Mouse (Mus musculus) CD4-positive helper T cell, adult 2 months (primary cell): ENCODE measurements around the gene Epb41l4b.

Experiments used
- DNase-seq: peaks from one replicate; pipeline ENCODE4 v3.0.0-alpha.2; 2012; ENCODE audit warnings: low read depth, missing footprints, low spot score

Gene Epb41l4b

GRCm38 (mm10) chr4:57143026-57143937 is at the start of gene Epb41l4b:
Gene Epb41l4b (minus strand): TSS chr4:57143437.
- DNase-seq = peak; percentile 78

DNA sequence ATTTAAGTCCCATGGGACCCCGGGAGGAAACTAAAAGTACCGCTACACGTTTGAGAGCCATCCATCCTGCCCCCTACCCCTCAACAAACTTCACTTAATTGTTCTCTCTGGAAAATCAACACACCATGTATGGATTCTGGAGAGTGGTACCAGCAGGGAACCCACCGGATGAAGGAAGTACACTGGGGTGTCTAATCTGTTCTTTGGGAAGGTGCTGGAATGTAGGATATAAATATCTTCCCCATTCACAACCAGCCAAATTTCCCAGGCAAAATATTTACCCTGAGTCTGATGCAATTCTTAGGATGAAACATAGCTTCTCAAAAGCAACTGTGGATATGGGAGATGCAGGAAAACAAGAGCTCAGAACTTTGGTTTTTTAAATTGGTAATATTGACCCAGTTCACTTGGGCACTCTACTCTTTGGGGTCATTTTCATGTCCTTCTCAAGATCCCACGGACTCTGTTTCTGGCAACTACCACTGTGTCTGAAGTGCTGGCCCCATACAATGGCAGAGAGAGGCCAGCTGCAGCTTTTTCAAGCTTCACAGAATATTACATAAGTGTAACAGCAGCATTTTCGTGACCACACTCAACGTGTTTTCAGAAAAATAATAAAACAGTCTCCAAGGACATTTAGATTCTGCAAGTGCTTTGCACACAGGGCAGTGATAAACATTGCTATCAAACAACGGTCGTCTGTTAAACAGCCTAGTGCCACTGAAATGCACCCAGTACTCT is 48.5 kb upstream of the Epb41l4b start:
- no peak for DNase-seq

GRCm38 (mm10) chr4:57189881-57190280 is 46.6 kb upstream of the Epb41l4b start:
- DNase-seq = no peak

DNA sequence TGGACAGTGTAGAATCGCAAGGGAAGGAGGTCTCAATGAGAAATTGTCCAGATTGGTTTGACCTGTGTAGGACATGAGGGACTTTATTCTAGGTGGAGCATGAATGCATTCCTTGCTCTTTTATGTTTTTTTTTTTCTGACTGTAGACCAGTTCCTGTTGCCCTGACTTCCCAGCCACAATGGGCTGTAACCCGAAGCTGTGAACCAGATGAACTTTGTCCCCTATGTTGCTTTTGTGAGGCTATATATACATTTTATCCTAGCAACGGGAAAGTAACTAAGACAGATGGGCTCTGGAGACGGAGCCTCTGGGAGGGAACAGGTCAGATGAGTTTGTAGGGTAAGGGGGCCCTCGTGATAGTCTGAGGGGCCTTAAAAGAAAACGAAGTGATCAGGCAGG is 42.8 kb upstream of the Epb41l4b start:
- DNase-seq = no peak

GRCm38 (mm10) chr4:57185462-57185861 is 42.2 kb upstream of the Epb41l4b start:
- no peak for DNase-seq

DNA sequence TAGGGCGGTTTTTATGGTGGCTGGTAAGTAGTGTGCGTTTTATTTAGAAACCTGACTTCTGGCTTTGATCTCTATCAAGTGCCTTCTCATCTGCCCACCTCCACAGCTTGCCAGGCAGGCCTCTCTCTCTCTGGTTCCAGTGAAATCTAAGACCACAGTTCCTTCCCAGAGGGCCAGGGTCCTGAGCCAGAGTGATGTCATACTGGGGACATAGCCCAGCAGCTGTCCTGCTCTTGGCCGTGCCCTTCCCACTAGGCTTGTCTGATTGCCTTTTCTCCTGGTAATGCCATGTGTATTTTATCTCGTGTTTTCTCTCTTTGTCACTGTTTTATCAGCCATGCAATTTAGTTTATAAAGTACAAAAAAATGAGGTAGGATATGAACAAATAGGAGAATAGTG is 40.3 kb upstream of the Epb41l4b start:
- DNase-seq = no peak

- no peak for DNase-seq
Measured at GRCm38 (mm10) chr4:57181538-57181937, 38.3 kb upstream of the Epb41l4b start.

DNA sequence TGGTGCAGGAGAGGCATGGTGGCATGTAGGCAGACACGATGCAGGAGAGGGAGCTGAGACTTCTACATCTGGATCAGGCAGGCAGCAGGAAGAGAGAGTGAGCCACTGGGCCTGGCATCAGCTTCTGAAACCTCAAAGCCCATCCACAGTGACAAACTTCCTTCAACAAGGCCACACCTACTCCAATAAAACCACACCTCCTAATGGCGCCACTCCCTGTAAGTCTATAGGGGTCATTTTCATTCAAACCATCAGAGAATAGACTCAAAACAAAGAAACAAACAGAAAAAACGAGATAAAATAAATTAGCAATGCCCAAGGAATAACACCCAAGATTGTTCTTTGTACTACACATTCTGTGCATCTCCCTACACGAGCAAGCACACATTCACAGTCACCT is 35.6 kb upstream of the Epb41l4b start:
- no peak for DNase-seq

GRCm38 (mm10) chr4:57175329-57175728 is 32.1 kb upstream of the Epb41l4b start:
- no peak for DNase-seq

GRCm38 (mm10) chr4:57172861-57173260 is 29.6 kb upstream of the Epb41l4b start:
- DNase-seq = no peak

- DNase-seq = no peak
Measured at GRCm38 (mm10) chr4:57171817-57172216, 28.6 kb upstream of the Epb41l4b start.

- DNase-seq = no peak
Measured at GRCm38 (mm10) chr4:57168680-57169079, 25.4 kb upstream of the Epb41l4b start.

- DNase-seq = no peak
Measured at GRCm38 (mm10) chr4:57168277-57168676, 25.0 kb upstream of the Epb41l4b start.

- DNase-seq = no peak
Measured at GRCm38 (mm10) chr4:57166922-57167870, 24.0 kb upstream of the Epb41l4b start.

GRCm38 (mm10) chr4:57165654-57166053 is 22.4 kb upstream of the Epb41l4b start:
- no peak for DNase-seq

DNA sequence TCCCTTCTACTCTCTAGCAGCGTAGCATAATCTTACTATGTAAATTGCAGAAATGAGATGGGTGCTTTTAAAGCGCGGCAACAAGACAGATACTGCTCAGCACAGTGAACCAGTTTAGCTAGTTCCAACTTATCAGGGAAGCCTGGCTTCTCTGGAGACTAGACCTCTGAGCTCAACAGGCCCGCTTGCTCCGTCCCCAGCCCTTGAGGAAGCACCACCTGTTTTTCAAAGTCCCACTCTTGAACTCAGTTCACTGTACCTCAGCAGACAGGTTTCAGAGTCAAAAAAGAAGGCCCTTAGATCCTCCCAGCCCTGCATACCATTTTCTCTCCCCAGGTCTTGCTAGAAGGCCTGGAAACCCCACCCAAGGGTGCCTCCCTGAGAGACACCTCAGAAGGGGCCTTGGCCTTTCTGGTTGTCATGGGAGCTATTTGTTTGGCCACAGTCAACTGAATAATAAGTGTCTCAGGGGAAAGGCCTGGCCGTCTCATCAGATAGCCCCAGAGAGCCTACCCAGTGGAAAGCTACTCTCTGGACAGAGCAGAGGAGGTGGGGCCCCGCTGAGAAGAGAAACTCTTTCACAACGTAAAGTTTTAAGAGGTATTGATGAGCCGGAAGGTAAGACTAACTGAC is 21.5 kb upstream of the Epb41l4b start:
- no peak for DNase-seq

GRCm38 (mm10) chr4:57162789-57163722 is 19.8 kb upstream of the Epb41l4b start:
- no peak for DNase-seq

DNA sequence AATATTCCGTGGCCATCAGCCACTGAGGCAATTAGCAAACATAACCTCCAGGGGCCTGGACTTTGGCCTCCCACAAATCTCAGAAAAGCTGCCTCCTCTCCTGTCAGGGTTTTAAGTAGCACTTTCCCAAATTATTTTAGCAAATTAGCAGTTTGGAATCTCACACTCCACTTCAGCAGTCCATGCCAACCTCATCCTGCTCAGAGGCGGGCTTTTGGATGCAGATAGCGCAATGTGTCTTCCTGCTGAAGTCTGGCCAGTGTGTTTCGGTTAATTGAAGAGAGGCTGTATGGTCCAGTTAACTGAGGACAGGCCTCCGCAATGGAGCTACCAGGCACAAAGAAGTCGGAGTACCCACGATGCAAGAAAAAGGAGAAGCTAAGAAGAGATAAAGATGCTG is 17.3 kb upstream of the Epb41l4b start:
- no peak for DNase-seq

GRCm38 (mm10) chr4:57156549-57157169 is 13.4 kb upstream of the Epb41l4b start:
- DNase-seq = no peak

DNA sequence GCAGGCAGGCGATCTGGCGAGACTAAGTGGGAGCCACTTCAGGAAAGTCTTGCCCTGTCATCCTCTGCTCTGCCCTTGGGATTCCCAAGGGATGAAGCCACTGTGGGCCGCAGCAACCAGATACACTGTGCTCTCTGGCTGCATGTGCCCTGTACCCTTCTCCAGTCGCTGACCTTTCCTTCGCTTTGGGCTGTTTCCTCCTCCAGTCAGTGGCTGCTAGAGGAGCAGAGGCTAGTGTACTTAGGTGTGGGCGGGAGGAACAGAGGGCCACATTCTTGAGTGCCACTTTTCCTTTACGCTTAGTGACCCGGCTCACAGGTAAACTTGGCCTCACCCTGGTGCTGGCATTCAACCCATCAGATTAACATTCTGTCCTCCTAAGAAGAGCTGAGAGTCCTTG is 10.6 kb upstream of the Epb41l4b start:
- no peak for DNase-seq
